Mouse (Mus musculus): ENCODE results near the gene Arglu1. TPM values are rescaled to one million over a fixed set of nuclear protein-coding genes. Genes with fewer than 3 reads are reported as not detected.

The Arglu1 gene
- polyA plus RNA-seq, 1 experiment from 2014 or later: 197 TPM

Small RNA genes lying within 50 kb of the gene (microRNA-seq; reads per million reads assigned to microRNA genes)
- 12.0 reads per million, percentile 24 among the genes with 10 or more reads in this experiment for gene Mir7654

Other genes starting within 250 kb of the Arglu1 start
- gene Efnb2, start 29.3 kb downstream of the Arglu1 start, polyA plus RNA-seq (2016; fragmentation: Nextera tagmentation; extraction: Ambion mirVana): 45.5 and 50.8 TPM in 2 replicates